Mouse (Mus musculus) kidney, adult 2 months (tissue): ENCODE data around the gene Gja8.

Experiments
- CTCF ChIP-seq: fragments of 200-500 bp; conservative IDR thresholded peaks from 2 replicates; pipeline ENCODE4 v1.5.1; 2011; ENCODE audit warnings: low read depth, mild to moderate bottlenecking, control low read depth, low read length, moderate library complexity, mixed read lengths; ENCODE audit not compliant: insufficient read depth, insufficient read length
- POLR2A ChIP-seq: fragments of 200-500 bp; IDR thresholded peaks from one replicate; pipeline ENCODE4 v1.6.1; 2011; ENCODE audit warnings: low read depth, low read length, control low read depth

DNA sequence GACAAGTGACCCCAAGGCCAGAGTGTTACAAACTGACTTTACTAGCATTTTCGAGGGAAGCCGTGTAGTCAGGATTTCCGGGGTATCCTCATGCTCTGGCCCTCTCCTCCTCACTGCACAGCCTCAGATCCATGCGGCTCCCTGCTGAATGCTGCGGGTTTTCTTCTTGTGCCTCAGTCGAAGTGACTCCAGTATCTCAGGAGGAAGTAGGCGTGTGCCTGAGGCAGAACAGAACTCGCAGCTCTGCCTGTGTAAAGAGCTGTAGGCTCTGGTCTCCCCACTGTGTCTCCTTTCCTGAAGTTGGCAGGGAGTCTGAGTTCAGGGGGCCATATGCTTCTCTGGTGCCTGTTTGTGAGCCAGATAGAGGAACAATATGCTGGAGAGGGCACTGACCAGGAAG lies 54.8 kb downstream of the Gja8 start:
- TF ChIP-seq CTCF (no peak), POLR2A (no peak)
